Mouse (Mus musculus) forelimb bud, embryonic 11.5 days (tissue): ENCODE measurements around the gene Chrna10.

Experiments
- DNase-seq: peaks from one replicate; pipeline ENCODE4 v3.0.0-alpha.2; 2012; ENCODE audit warnings: low read depth, low spot score

The Chrna10 gene

GRCm38 (mm10) chr7:102082816-102083215 lies 33.8 kb downstream of the Chrna10 start, which contains the start of gene Trpc2:
TSS of gene Trpc2 (plus strand) at chr7:102083116.
- DNase-seq: no peak

DNA sequence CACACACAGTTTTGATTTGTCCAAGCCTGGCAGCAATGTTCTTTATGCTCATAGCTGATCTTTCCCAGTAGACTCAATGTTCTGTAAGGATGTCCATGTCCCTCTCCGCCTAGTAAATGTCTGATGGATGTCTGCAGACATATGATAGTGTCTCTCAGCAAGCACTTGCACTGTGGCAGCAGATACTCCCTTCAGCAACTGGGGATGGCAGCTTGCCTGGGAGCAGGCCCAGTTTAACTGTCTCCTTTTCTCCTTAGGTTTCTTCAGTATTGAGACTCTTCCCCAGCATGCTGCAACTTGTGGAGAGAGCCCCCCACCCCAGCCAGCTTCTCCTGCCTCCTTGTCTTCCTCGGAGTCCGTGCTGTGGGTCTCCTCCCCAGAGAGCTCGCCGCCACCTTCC lies 34.8 kb downstream of the Chrna10 start:
- no peak for DNase-seq

- DNase-seq: no peak
Observed at GRCm38 (mm10) chr7:102080311-102080710, 36.3 kb downstream of the Chrna10 start.

- peak; percentile 26 for DNase-seq
Observed at GRCm38 (mm10) chr7:102078517-102078916, 38.1 kb downstream of the Chrna10 start.

DNA sequence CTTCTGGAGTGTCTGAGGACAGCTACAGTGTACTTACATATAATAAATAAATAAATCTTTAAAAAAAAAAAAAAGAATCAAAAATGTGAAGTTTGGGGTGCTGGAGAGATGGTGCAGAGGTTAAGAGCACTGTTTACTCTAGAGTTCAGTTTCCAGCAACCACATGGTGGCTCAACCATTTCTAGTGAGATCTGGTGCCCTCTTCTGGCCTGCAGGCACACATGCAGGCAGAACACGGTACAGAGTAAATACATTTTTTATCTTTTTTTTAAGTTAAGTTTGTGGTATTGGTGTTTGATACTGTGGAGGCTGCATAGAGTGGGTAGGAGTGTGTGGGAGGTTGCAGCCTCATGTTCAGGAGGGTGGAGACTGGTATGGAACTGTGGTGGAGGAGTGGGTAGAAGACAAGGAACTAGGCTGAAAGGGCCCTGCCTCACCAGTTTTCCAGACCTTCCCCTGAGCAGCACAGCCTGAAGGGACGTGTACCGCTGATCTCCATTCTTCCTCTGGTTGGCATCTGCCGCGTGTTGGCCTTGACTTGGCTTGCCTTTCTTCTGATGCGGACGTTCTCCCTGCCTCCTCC lies 39.8 kb downstream of the Chrna10 start:
- DNase-seq: peak; percentile 33

DNA sequence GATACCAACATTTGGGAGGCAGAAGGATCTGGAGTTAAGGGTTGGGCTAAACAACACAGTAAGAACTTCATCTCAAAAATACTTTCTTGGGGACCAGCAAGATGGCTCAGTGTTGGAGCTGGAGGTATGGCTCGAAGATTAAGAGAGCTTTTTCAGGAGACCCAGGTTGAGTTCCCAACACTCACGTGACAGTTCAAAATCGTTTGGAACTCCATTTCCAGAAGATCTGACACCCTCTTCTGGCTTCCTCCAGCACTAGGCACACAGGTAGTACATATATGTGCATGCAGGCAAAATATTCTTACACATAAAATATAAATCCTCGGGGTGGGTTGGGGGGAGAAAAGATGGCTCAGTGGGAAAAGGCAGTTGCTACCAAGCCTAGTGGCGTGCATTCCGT lies 50.3 kb downstream of the Chrna10 start:
- DNase-seq: no peak

- peak; percentile 93 for DNase-seq
Observed at GRCm38 (mm10) chr7:102065046-102065891, 51.4 kb downstream of the Chrna10 start, which contains the start of the genes Rnf121, Xndc1 and Xntrpc. TSS of gene Rnf121 (minus strand) at chr7:102065469. TSS of gene Xndc1 (plus strand) at chr7:102065511. TSS of gene Xntrpc (plus strand) at chr7:102065713.

DNA sequence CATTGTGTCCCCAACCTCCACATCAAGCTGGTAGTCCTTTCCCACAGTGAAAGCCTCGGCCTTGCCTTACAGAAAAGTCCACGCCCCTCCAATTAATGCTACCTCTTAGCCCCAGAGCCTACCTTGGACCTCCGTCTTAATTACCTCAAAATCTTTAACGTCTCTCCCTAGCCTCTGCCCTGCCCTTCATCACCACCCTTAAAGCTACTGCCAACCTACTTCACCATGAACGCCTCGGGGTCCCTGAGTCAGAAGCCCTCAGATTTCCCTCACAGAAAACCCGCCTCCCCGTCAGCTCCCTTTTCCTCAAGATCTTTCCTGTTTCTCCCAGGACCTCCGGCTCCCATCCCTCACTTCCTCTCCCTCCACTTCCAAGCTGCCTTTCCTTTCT lies 52.0 kb downstream of the Chrna10 start:
- DNase-seq: no peak

GRCm38 (mm10) chr7:102063891-102064290 lies 52.7 kb downstream of the Chrna10 start:
- DNase-seq: no peak

- DNase-seq: no peak
Observed at GRCm38 (mm10) chr7:102062203-102062602, 54.4 kb downstream of the Chrna10 start.

DNA sequence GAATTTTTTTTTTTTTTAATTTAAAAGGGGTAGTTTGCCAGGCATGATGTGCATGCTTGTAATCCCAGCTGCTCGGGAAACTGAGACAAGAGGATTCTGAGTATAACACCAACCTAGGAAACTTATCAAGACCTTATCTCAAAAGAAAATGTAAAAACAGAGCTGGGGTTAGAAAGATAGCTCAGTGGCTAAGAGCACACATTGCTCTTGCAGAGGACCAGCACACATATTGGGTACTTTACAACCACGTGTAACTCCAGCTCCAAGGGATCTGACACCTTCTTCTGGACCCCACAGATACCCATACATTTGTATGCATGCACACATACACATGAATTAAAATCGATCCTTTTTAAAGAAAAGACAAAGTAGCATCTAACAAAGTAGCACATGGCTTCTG lies 55.3 kb downstream of the Chrna10 start:
- DNase-seq: no peak
